Mouse (Mus musculus) stomach, postnatal 0 days (tissue): ENCODE results near the gene Galntl6.

ENCODE experiments used
- CTCF ChIP-seq: IDR thresholded peaks from 2 replicates; pipeline ENCODE4 v1.5.1; 2016; ENCODE audit warnings: antibody characterized with exemption, low read depth, mild to moderate bottlenecking, moderate library complexity
- EP300 ChIP-seq: optimal IDR thresholded peaks from 2 replicates; pipeline ENCODE3; 2016; ENCODE audit warnings: antibody characterized with exemption

GRCm38 (mm10) chr8:58568086-58568485, 344.4 kb downstream of the Galntl6 start:
- TF ChIP-seq CTCF (no peak), EP300 (no peak)
